Mouse (Mus musculus) hindbrain, embryonic 11.5 days (tissue): ENCODE results near the gene Lamc1. TPM values are rescaled to one million over a fixed set of nuclear protein-coding genes. Genes with fewer than 3 reads are reported as not detected.
"Not testable (repeated sequence)": the region's sequence is repeated elsewhere in the genome, so short reads cannot be mapped to it uniquely, and the experiment has no call there.

ENCODE experiments used
- ATAC-seq: fragments of 200-750 bp; cut with Nextera tagmentation; 2 replicates; pipeline ENCODE4 v1.8.0; 2017; ENCODE audit warnings: mild to moderate bottlenecking, moderate TSS enrichment, moderate library complexity; ENCODE audit not compliant: low FRiP score
- DNase-seq: peaks from one replicate; pipeline ENCODE4 v3.0.0-alpha.2; 2015; ENCODE audit warnings: low spot score
- H3K27ac ChIP-seq: fragments of 300-500 bp; sonication (generic); 2 replicates; pipeline ENCODE4 v1.5.1; 2014; ENCODE audit warnings: mild to moderate bottlenecking, low read depth, low read length
- H3K27me3 ChIP-seq: fragments of 300-500 bp; sonication (generic); 2 replicates; pipeline ENCODE4 v1.6.1; 2014; ENCODE audit warnings: mild to moderate bottlenecking, low read length, moderate library complexity, mixed read lengths; ENCODE audit not compliant: control insufficient read depth, insufficient read depth
- H3K36me3 ChIP-seq: fragments of 300-500 bp; sonication (generic); 2 replicates; pipeline ENCODE4 v1.6.1; 2014; ENCODE audit warnings: mild to moderate bottlenecking, low read length, moderate library complexity, mixed read lengths; ENCODE audit not compliant: control insufficient read depth, insufficient read depth
- H3K4me1 ChIP-seq: fragments of 300-500 bp; sonication (generic); replicated peaks from 2 replicates; pipeline ENCODE4 v1.6.1; 2014; ENCODE audit warnings: low read length, mixed read lengths; ENCODE audit not compliant: control insufficient read depth, insufficient read depth
- H3K4me2 ChIP-seq: fragments of 300-500 bp; sonication (generic); replicated peaks from 2 replicates; pipeline ENCODE4 v1.6.1; 2014; ENCODE audit warnings: mild to moderate bottlenecking, low read depth, low read length
- H3K4me3 ChIP-seq: fragments of 300-500 bp; sonication (generic); 2 replicates; pipeline ENCODE4 v1.5.1; 2014; ENCODE audit warnings: low read depth, low read length
- H3K9ac ChIP-seq: fragments of 300-500 bp; sonication (generic); 2 replicates; pipeline ENCODE4 v1.6.1; 2014; ENCODE audit warnings: low read depth, low read length
- H3K9me3 ChIP-seq: fragments of 300-500 bp; sonication (generic); 2 replicates; pipeline ENCODE4 v1.6.1; 2016; ENCODE audit warnings: low read length; ENCODE audit not compliant: control insufficient read depth
- WGBS: fragments of 180-500 bp; shearing (Covaris S2); extraction: QIAGEN DNeasy Blood & Tissue Kit; methylation state at CpG from one replicate; pipeline ENCODE4 v1.1.7; 2014; 5-methylcytosine and 5-hydroxymethylcytosine counted together
- polyA plus RNA-seq: library from polyadenylated mRNA; unstranded; fragments of >200 nt; fragmentation: Nextera tagmentation; extraction: Ambion mirVana; gene quantifications from 2 replicates; pipeline ENCODE4 v1.2.1, GENCODE M21; 2014

Gene Lamc1
- polyA plus RNA-seq, 1 experiment from 2014 or later: 25.3 TPM

GRCm38 (mm10) chr1:153345002-153345401 is 12.4 kb upstream of the Lamc1 start:
- Histone ChIP-seq H3K4me3 (no peak overlapping the region), H3K36me3 (no peaks in the 10 kb centered on the region), H3K9ac (no peak overlapping the region), H3K4me1 (no peaks in the 10 kb centered on the region), H3K4me2 (no peak overlapping the region), H3K27ac (no peak overlapping the region), H3K9me3 (no peaks in the 10 kb centered on the region), H3K27me3 (no peaks in the 10 kb centered on the region)
- no peak for DNase-seq
- 84% methylated on average over 2 of the region's 2 CpGs for WGBS
- ATAC-seq: no peak

GRCm38 (mm10) chr1:153335451-153335850 is 2.9 kb upstream of the Lamc1 start:
- H3K4me1 ChIP-seq, H3K27ac ChIP-seq, H3K36me3 ChIP-seq, H3K4me2 ChIP-seq, H3K27me3 ChIP-seq, H3K9me3 ChIP-seq, ATAC-seq, H3K9ac ChIP-seq, DNase-seq, H3K4me3 ChIP-seq: not testable (repeated sequence)
- WGBS: 95% methylated on average over 10 of the region's 10 CpGs

DNA sequence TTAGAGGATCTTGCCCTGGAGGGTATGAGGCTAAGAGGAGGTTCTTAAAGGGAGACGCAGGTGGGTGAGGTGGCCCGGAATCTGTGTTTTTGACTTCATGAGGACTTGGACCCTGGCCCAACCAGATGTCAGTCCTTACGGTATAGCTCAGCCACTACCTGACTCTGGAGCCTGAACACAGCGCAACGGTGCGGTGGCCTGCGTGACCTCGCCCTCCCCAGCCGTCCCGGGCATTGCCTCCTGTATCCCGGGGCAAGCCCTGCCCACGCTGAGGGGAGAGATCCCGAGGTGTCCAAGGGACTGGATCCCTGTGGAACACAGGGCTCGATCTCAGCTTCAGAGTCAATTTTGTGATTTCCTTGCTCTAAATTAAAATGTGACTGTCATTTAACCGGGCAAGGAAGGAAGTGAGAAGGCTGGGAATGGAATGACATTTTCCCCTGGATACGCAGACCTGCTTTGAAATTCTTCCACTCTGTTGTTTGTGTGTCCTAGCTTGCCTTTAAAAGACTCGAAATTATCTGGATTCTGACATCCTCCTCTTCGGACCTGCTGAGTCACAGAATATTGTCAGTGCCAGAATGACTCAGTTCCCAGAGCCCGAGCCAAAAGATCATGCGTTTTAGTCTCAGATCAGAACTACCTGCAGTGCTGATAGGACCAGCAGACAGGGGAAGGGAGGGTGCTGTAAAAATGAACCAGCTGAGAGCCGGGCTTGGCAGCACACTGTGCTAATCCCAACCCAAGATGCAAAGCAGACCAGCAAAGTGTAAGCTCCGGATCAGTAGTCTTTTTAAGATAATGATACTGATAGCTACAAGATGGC is 923 bp upstream of the Lamc1 start:
- 10% methylated on average over 22 of the region's 22 CpGs for WGBS

GRCm38 (mm10) chr1:153331796-153332443 is 666 bp downstream of the Lamc1 start:
- peak overlapping the region; percentile 85 for H3K27ac ChIP-seq
- ATAC-seq: no peak; the same call in 1 of the 2 replicates
- no peaks in the 10 kb centered on the region for H3K27me3 ChIP-seq
- 0 out of 2 replicates have a peak, but pooled peaks cover 2% of the 10 kb centered on the region for H3K4me1 ChIP-seq
- WGBS: 0% methylated on average over 40 of the region's 42 CpGs
- H3K9me3 ChIP-seq: no peaks in the 10 kb centered on the region
- H3K9ac ChIP-seq: peak overlapping the region; percentile 76
- DNase-seq: peak; percentile 68
- peak overlapping the region; percentile 95 for H3K4me3 ChIP-seq
- peak overlapping the region; percentile 97 for H3K4me2 ChIP-seq
- H3K36me3 ChIP-seq: no peaks in the 10 kb centered on the region

More for the DNA sequence above, 923 bp upstream of the Lamc1 start:
- Histone ChIP-seq H3K36me3 (no peaks in the 10 kb centered on the region), H3K9me3 (no peaks in the 10 kb centered on the region), H3K4me2 (peak overlapping the region; percentile 97), H3K4me1 (0 out of 2 replicates have a peak, but pooled peaks cover 2% of the 10 kb centered on the region), H3K27ac (peak overlapping the region; percentile 85; the same call in 1 of the 2 replicates), H3K27me3 (no peaks in the 10 kb centered on the region), H3K9ac (peak overlapping the region; percentile 76; the same call in 1 of the 2 replicates), H3K4me3 (peak overlapping the region; percentile 95)
- DNase-seq: peak; percentile 25
- peak; percentile 73; the same call in 1 of the 2 replicates for ATAC-seq

DNA sequence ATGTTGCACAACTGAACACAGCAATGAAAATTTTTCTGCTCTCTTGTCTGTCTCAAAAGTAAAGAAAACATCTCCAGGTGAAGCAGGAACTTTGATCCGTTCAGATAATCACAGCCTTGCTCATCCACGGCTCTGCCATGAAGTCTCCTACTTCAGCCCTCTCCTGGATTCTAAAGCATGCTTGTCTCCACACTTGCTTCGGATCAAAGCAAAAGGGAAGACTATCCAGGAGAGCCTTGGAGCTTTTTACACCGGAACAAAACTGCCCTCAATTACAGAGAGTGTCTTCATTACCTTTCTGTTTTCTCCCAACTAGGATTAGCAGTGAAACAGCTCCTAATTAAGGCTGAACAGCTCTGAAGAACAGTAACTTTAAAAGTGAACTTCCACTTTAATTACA is 1.4 kb downstream of the Lamc1 start:
- peak overlapping the region; percentile 76 for H3K9ac ChIP-seq
- no peak for DNase-seq

DNA sequence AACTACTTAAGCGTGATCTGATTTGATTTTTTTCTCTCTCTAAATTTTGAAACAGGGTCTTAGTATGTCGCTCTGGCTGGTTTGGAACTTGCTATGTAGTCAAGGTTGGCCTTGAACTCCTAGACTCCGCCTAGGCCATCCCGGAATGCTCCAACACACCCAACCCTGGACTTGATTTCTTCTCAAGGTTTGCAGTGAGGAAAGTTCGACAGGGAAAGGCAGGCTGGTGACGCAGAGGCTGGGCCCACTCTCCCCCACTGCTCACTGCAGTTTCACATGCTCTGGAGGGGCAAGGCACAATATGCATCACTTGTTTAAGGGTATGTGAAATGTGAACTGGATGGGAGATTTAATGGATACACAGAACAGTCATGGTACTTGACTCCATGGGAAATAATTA is 3.3 kb downstream of the Lamc1 start:
- H3K4me2 ChIP-seq: no peak overlapping the region

More for the DNA sequence above, 1.4 kb downstream of the Lamc1 start:
- Histone ChIP-seq H3K4me3 (peak overlapping the region; percentile 95), H3K27me3 (no peaks in the 10 kb centered on the region), H3K9me3 (no peaks in the 10 kb centered on the region), H3K4me1 (0 out of 2 replicates have a peak, but pooled peaks cover 2% of the 10 kb centered on the region), H3K36me3 (no peaks in the 10 kb centered on the region), H3K4me2 (peak overlapping the region; percentile 97), H3K27ac (no peak overlapping the region)
- WGBS: 5% methylated on average over 4 of the region's 4 CpGs
- ATAC-seq: no peak

DNA sequence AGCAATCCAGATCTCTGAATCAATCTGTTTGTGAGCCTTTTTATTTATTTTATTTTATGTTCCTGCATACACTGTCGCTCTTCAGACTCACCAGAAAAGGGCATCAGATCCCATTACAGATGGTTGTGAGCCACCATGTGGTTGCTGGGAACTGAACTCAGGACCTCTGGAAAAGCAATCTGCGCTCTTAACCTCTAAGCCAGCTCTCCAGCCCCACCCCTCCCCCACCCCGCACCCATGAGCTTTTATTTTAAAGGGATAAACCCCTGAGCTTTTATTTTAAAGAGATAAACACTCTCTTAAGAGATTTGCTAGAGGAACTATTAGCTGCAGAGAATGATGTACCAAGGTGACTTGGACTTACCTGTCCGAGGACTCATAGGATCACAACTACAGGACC is 5.5 kb downstream of the Lamc1 start:
- no peak for DNase-seq
- Histone ChIP-seq H3K36me3 (no peaks in the 10 kb centered on the region), H3K27ac (no peak overlapping the region), H3K9me3 (no peaks in the 10 kb centered on the region), H3K4me2 (no peak overlapping the region), H3K4me3 (no peak overlapping the region), H3K27me3 (no peaks in the 10 kb centered on the region), H3K9ac (no peak overlapping the region), H3K4me1 (0 out of 2 replicates have a peak, but pooled peaks cover 2% of the 10 kb centered on the region)
- ATAC-seq: no peak
- 89% methylated on average over 4 of the region's 4 CpGs for WGBS

More for the DNA sequence above, 3.3 kb downstream of the Lamc1 start:
- Histone ChIP-seq H3K27ac (no peak overlapping the region), H3K36me3 (no peaks in the 10 kb centered on the region), H3K4me3 (no peak overlapping the region), H3K9me3 (no peaks in the 10 kb centered on the region), H3K4me1 (0 out of 2 replicates have a peak, but pooled peaks cover 2% of the 10 kb centered on the region), H3K27me3 (no peaks in the 10 kb centered on the region), H3K9ac (no peak overlapping the region)
- WGBS: 91% methylated on average over 6 of the region's 6 CpGs
- DNase-seq (no peak), ATAC-seq (no peak)

GRCm38 (mm10) chr1:153326226-153326625 is 6.4 kb downstream of the Lamc1 start:
- H3K4me3 ChIP-seq: no peak overlapping the region
- WGBS: 85% methylated on average over 7 of the region's 7 CpGs
- H3K36me3 ChIP-seq: no peaks in the 10 kb centered on the region
- DNase-seq (no peak), ATAC-seq (no peak)
- H3K27me3 ChIP-seq: no peaks in the 10 kb centered on the region
- no peak overlapping the region for H3K9ac ChIP-seq
- H3K4me2 ChIP-seq: no peak overlapping the region
- 0 out of 2 replicates have a peak, but pooled peaks cover 1% of the 10 kb centered on the region for H3K4me1 ChIP-seq
- no peak overlapping the region for H3K27ac ChIP-seq
- no peaks in the 10 kb centered on the region for H3K9me3 ChIP-seq
